Mouse (Mus musculus) ES-Bruce4 (cell line): ENCODE results near the gene Ptbp3. TPM values are rescaled to one million over a fixed set of nuclear protein-coding genes. Genes with fewer than 3 reads are reported as not detected.

ENCODE experiments used
- H3K27ac ChIP-seq: 2 replicates; pipeline ENCODE4 v1.5.1; 2012; ENCODE audit warnings: low read length, inconsistent platforms; ENCODE audit not compliant: insufficient read depth
- H3K27me3 ChIP-seq: 2 replicates; pipeline ENCODE4 v1.6.1; 2012; ENCODE audit warnings: mild to moderate bottlenecking, low read length, inconsistent platforms; ENCODE audit not compliant: control insufficient read depth, poor library complexity, insufficient read depth, severe bottlenecking
- H3K36me3 ChIP-seq: 2 replicates; pipeline ENCODE4 v1.6.1; 2012; ENCODE audit warnings: inconsistent platforms, mild to moderate bottlenecking, low read length, moderate library complexity; ENCODE audit not compliant: control insufficient read depth, poor library complexity, insufficient read depth, severe bottlenecking
- H3K4me1 ChIP-seq: one replicate; pipeline ENCODE4 v1.8.1; 2011; ENCODE audit warnings: low read length; ENCODE audit not compliant: control insufficient read depth, insufficient read depth
- H3K4me3 ChIP-seq: 2 replicates; pipeline ENCODE4 v1.5.1; 2011; ENCODE audit warnings: low read depth, mild to moderate bottlenecking, low read length
- H3K9ac ChIP-seq: 2 replicates; pipeline ENCODE4 v1.6.1; 2012; ENCODE audit warnings: low read depth, mild to moderate bottlenecking, inconsistent platforms; ENCODE audit not compliant: poor library complexity, severe bottlenecking
- H3K9me3 ChIP-seq: replicated peaks from 2 replicates; pipeline ENCODE4 v1.6.1; 2012; ENCODE audit warnings: mild to moderate bottlenecking, low read length, inconsistent platforms; ENCODE audit not compliant: control insufficient read depth, poor library complexity, insufficient read depth, severe bottlenecking
- CTCF ChIP-seq: IDR thresholded peaks from one replicate; pipeline ENCODE4 v1.8.1; 2011; ENCODE audit warnings: low read depth, low read length
- EP300 ChIP-seq: IDR thresholded peaks from 2 replicates; pipeline ENCODE4 v1.6.1; 2011; ENCODE audit warnings: low read depth, low read length; ENCODE audit not compliant: insufficient read depth
- POLR2A ChIP-seq: IDR thresholded peaks from one replicate; pipeline ENCODE4 v1.8.1; 2011; ENCODE audit warnings: low read length; ENCODE audit not compliant: insufficient read depth
- polyA plus RNA-seq: library from polyadenylated mRNA; stranded (reverse); fragments of >200 nt; gene quantifications from 2 replicates; pipeline ENCODE4 v1.2.4, GENCODE M21; 2011; ENCODE audit warnings: low read depth; ENCODE audit not compliant: missing spikeins, insufficient read depth, insufficient read length

The Ptbp3 gene
- polyA plus RNA-seq, 1 experiment = 113 TPM

DNA sequence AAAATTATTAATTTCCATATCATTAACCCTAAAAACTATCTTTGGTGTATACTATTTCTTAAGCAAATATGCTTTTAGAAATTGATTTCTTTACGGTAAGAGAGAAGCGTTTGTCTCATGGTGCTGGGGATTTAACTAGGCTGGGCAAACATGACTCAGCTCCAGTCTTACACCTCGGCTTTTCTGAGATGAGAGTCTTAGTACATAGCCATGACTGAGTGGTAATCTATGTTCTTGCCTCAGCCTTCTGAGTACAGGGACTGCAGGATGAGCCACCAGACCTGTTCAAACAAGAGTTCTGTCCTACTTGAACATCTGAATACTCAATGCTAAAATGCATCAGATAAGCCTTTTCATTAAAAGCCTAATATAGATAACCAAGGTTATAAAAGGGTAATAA lies 24.3 kb downstream of the Ptbp3 start:
- no peak overlapping the region for H3K9ac ChIP-seq
- H3K27ac ChIP-seq = no peak overlapping the region
- TF ChIP-seq POLR2A = no peak
- no peak for TF ChIP-seq EP300
- no peak for TF ChIP-seq CTCF
- no peaks in the 10 kb centered on the region for H3K36me3 ChIP-seq
- H3K27me3 ChIP-seq = no peaks in the 10 kb centered on the region
- H3K9me3 ChIP-seq = no peaks in the 10 kb centered on the region
- no peak overlapping the region for H3K4me3 ChIP-seq
- H3K4me1 ChIP-seq = no peaks in the 10 kb centered on the region

DNA sequence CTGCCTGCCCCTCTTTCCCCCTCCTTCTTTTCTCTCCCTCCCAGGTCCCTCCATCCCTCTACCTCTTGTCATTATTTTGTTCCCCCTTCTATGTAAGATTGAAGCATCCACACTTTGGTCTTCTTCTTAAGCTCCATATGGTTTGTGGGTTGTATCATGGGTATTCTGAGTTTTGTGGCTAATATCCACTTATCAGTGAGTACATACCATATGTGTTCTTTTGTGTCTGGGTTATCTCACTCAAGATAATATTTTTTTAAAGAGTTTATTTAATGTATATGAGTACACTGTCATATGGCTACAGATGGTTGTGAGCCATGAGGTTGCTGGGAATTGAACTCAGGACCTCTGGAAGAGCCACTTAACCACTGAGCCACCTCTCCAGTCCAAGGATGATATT lies 38.8 kb downstream of the Ptbp3 start:
- no peaks in the 10 kb centered on the region; the same call in 1 of the 2 replicates for H3K36me3 ChIP-seq
- no peaks in the 10 kb centered on the region for H3K9me3 ChIP-seq
- TF ChIP-seq CTCF = no peak
- TF ChIP-seq POLR2A = no peak
- TF ChIP-seq EP300 = no peak

DNA sequence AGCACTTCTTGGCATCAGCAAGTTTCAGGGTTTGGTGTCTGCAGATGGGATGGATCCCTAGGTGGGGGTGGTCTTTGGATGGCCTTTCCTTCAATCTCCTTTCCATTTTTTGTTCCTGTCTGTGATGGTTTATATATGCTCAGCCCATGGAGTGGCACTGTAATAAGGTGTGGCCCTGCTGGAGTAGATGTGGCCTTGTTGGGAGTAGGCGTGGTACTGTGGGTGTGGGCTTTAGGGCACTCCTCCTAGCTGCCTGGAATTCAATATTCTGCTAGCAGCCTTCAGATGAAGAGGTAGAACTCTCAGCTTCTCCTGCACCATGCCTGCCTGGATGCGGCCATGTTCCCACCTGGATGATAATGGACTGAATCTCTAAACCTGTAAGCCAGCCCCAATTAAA lies 39.6 kb downstream of the Ptbp3 start:
- no peak for TF ChIP-seq EP300
- TF ChIP-seq POLR2A = no peak
- TF ChIP-seq CTCF = no peak
- no peaks in the 10 kb centered on the region; the same call in 1 of the 2 replicates for H3K36me3 ChIP-seq
- no peaks in the 10 kb centered on the region for H3K4me1 ChIP-seq
- no peak overlapping the region for H3K4me3 ChIP-seq
- no peak overlapping the region for H3K27ac ChIP-seq
- H3K9ac ChIP-seq = no peak overlapping the region
- no peaks in the 10 kb centered on the region for H3K27me3 ChIP-seq
- H3K9me3 ChIP-seq = no peaks in the 10 kb centered on the region

More for the DNA sequence above, 38.8 kb downstream of the Ptbp3 start:
- no peak overlapping the region for H3K9ac ChIP-seq
- no peak overlapping the region for H3K27ac ChIP-seq
- no peaks in the 10 kb centered on the region for H3K4me1 ChIP-seq
- H3K4me3 ChIP-seq = no peak overlapping the region
- H3K27me3 ChIP-seq = no peaks in the 10 kb centered on the region

DNA sequence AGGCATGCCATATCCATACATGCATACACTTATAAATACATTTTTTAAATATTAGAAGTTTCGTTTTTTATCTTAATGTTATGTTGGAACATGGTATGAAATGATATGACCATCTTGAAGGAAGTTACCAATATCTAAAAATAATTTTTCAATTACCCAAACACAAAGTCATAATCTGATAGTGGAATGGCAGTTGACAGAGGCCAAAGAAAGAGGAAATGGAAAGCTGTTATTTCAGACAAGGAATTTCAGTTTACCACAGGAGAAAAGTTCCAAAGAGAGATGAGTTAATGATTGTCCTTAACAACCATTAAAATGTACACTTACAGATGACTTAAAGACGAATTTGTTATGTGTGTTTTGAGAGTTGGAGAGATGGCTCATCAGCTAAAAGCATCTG lies 41.4 kb downstream of the Ptbp3 start:
- no peaks in the 10 kb centered on the region; the same call in 1 of the 2 replicates for H3K36me3 ChIP-seq
- H3K4me3 ChIP-seq = no peak overlapping the region
- no peaks in the 10 kb centered on the region for H3K4me1 ChIP-seq
- H3K27me3 ChIP-seq = no peaks in the 10 kb centered on the region
- H3K27ac ChIP-seq = no peak overlapping the region
- H3K9ac ChIP-seq = no peak overlapping the region
- 0 out of 2 replicates have a peak, but pooled peaks cover 2% of the 10 kb centered on the region for H3K9me3 ChIP-seq
- TF ChIP-seq POLR2A = no peak
- TF ChIP-seq CTCF = no peak
- no peak for TF ChIP-seq EP300

DNA sequence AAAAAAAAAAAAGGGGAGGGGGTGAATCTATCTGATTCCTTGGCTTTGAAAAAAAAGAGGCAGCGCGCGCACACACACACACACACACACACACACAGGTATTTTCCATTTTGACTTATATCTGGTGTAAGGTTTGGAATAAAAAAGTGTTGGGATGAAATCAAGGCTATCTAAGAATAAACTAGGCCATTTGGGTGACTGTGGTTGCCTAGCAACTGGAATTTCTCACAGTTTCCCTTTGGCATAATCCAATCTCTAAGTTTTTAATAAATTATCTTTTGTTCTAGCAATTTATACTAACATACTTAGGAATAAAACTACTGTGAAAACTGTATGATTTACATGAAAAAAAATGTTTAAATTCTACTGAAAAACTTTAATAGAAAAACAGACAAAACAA lies 42.5 kb downstream of the Ptbp3 start:
- no peak overlapping the region for H3K27ac ChIP-seq
- no peak overlapping the region for H3K4me3 ChIP-seq
- H3K9me3 ChIP-seq = peaks cover 8% of the 10 kb centered on the region
- no peak for TF ChIP-seq POLR2A
- no peak for TF ChIP-seq CTCF
- peaks cover 1% of the 10 kb centered on the region for H3K36me3 ChIP-seq
- no peaks in the 10 kb centered on the region for H3K4me1 ChIP-seq
- no peak overlapping the region for H3K9ac ChIP-seq
- no peaks in the 10 kb centered on the region for H3K27me3 ChIP-seq

DNA sequence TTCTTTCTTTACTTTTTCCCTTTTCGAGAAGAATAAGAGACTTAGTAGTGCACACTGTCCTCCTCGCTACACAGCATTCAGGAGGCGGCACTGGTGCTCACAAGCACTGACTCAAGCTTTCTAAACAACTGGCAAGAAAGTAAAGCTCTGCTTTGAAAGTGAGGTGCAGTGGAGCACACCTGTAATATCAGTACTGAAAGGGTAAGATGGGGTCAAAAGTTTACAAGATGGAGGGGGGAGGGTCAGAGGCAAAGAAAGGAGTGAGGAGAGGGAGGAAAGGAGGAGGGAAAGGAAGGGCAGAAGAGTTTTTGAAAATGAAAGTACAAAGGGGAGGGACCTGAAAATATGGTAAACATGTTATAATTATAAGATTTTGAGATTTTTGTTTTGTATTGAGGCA lies 43.7 kb downstream of the Ptbp3 start:
- Histone ChIP-seq H3K27ac (no peak overlapping the region), H3K27me3 (no peaks in the 10 kb centered on the region), H3K9me3 (peaks cover 14% of the 10 kb centered on the region), H3K36me3 (peaks cover 7% of the 10 kb centered on the region), H3K9ac (no peak overlapping the region), H3K4me1 (no peaks in the 10 kb centered on the region), H3K4me3 (no peak overlapping the region)
- no peak for TF ChIP-seq CTCF
- no peak for TF ChIP-seq EP300
- no peak for TF ChIP-seq POLR2A
